Comparison of ENCODE assay signal across 25 mouse cellular contexts in genomic region chr16:43256900-43257281, GRCm38 (mm10).
"Had no signal": no experiment of that assay in that cellular context is flagged by ENCODE, and none has a peak within 500 bp of the region (broad histone marks: within the 10 kb centered on the region; RNA-seq: fewer than 3 reads in every experiment).

No protein-coding gene starts in this region.

- H3K36me3 ChIP-seq: heart, embryonic 10.5 days; heart, embryonic 12.5 days; hindbrain, embryonic 10.5 days; hindbrain, embryonic 12.5 days; intestine, embryonic 15.5 days; limb, embryonic 10.5 days; limb, embryonic 12.5 days; liver, embryonic 12.5 days had no signal

- H3K27ac ChIP-seq: heart, embryonic 10.5 days; hindbrain, embryonic 10.5 days; hindbrain, embryonic 12.5 days; hindbrain, embryonic 14.5 days; intestine, embryonic 15.5 days; layer of hippocampus, adult 2 months; limb, embryonic 10.5 days; limb, embryonic 12.5 days; liver, embryonic 12.5 days; liver, embryonic 14.5 days had no signal

- DNase-seq: gastrocnemius, adult 2 months; gastrocnemius, postnatal 10 days; gastrocnemius, postnatal 25 days; heart, postnatal 10 days; heart, postnatal 4 days; kidney, adult 18-20 months; kidney, adult 8-10 months; kidney, postnatal 10 days; kidney, postnatal 25 days; kidney, postnatal 4 days; layer of hippocampus, postnatal 36 days had no signal

- H3K4me2 ChIP-seq: heart, embryonic 12.5 days; hindbrain, embryonic 12.5 days; hindbrain, embryonic 14.5 days; intestine, embryonic 15.5 days; limb, embryonic 12.5 days; liver, embryonic 12.5 days had no signal

- H3K9ac ChIP-seq: heart, embryonic 12.5 days; hindbrain, embryonic 12.5 days; hindbrain, embryonic 14.5 days; intestine, embryonic 15.5 days; limb, embryonic 12.5 days; liver, embryonic 12.5 days; liver, embryonic 14.5 days had no signal

- H3K9me3 ChIP-seq: heart, embryonic 10.5 days; heart, embryonic 12.5 days; hindbrain, embryonic 10.5 days; hindbrain, embryonic 12.5 days; intestine, embryonic 15.5 days; limb, embryonic 10.5 days; limb, embryonic 12.5 days; liver, embryonic 12.5 days had no signal

- ATAC-seq: hindbrain, embryonic 16.5 days; inflammation-experienced regulatory T-cells, adult 6 months; intestine, embryonic 15.5 days; intestine, postnatal 0 days; liver, embryonic 12.5 days had no signal

- H3K4me1 ChIP-seq: heart, embryonic 12.5 days; hindbrain, embryonic 12.5 days; intestine, embryonic 15.5 days; limb, embryonic 10.5 days; liver, embryonic 12.5 days had no signal

- H3K4me3 ChIP-seq: gastrocnemius, adult 2 months; heart, embryonic 10.5 days; heart, embryonic 12.5 days; hindbrain, embryonic 10.5 days; hindbrain, embryonic 12.5 days; intestine, embryonic 15.5 days; layer of hippocampus, adult 2 months; limb, embryonic 10.5 days; limb, embryonic 12.5 days; liver, embryonic 12.5 days had no signal

- H3K27me3 ChIP-seq: heart, embryonic 12.5 days; hindbrain, embryonic 12.5 days; intestine, embryonic 15.5 days; limb, embryonic 12.5 days; liver, embryonic 12.5 days had no signal
